Mouse (Mus musculus): Measurements from ENCODE around the gene Mettl7a2. TPM values are rescaled to one million over a fixed set of nuclear protein-coding genes. Genes with fewer than 3 reads are reported as not detected.

Gene Mettl7a2
- polyA plus RNA-seq, 1 experiment from 2014 or later: not detected

- H3K27me3 ChIP-seq (ENCODE audit: low read depth, poor library complexity, severe bottlenecking): no peaks in the 10 kb centered on the region
- H3K36me3 ChIP-seq: peaks cover 60% of the 10 kb centered on the region
- no peaks in the 10 kb centered on the region for H3K9me3 ChIP-seq (replicated peaks)
- no peak overlapping the region for H3K27ac ChIP-seq (replicated peaks)
- no peak for DNase-seq (ENCODE audit: low spot score)
- H3K4me3 ChIP-seq: no peak overlapping the region
- H3K4me1 ChIP-seq: no peaks in the 10 kb centered on the region
- 61% methylated on average over 14 of the region's 14 CpGs for WGBS
Observed at GRCm38 (mm10) chr15:100410918-100411672, 58.1 kb downstream of the Mettl7a2 start.

Other genes with a start within 250 kb of the Mettl7a2 start
- 33.6 and 33.7 TPM in 2 replicates for gene Atf1, start 125.4 kb upstream of the Mettl7a2 start, polyA plus RNA-seq (2016; fragmentation: Nextera tagmentation; extraction: Ambion mirVana)
- gene Tmprss12, start 72.4 kb upstream of the Mettl7a2 start, polyA plus RNA-seq (2016; fragmentation: Nextera tagmentation; extraction: Ambion mirVana): not detected in 2 replicates
- 4.9 and 5.8 TPM in 2 replicates for gene Mettl7a1, start 49.1 kb upstream of the Mettl7a2 start, polyA plus RNA-seq (2016; fragmentation: Nextera tagmentation; extraction: Ambion mirVana)
- not detected in 2 replicates for gene Mettl7a3, start 18.3 kb upstream of the Mettl7a2 start, polyA plus RNA-seq (2016; fragmentation: Nextera tagmentation; extraction: Ambion mirVana)
- gene Methig1, start 51 bp upstream of the Mettl7a2 start, polyA plus RNA-seq (2016; fragmentation: Nextera tagmentation; extraction: Ambion mirVana): not detected in 2 replicates
- not detected in 2 replicates for gene Higd1c, start 11.3 kb downstream of the Mettl7a2 start, polyA plus RNA-seq (2016; fragmentation: Nextera tagmentation; extraction: Ambion mirVana)
- 0.04 TPM in 1 of 2 replicates, not detected in the other for gene Gm5475, start 68.9 kb downstream of the Mettl7a2 start, polyA plus RNA-seq (2016; fragmentation: Nextera tagmentation; extraction: Ambion mirVana)
- gene Slc11a2, start 71.9 kb downstream of the Mettl7a2 start, polyA plus RNA-seq (2016; fragmentation: Nextera tagmentation; extraction: Ambion mirVana): 26.3 and 26.7 TPM in 2 replicates
- 44.1 and 47.3 TPM in 2 replicates for gene Letmd1, start 115.8 kb downstream of the Mettl7a2 start, polyA plus RNA-seq (2016; fragmentation: Nextera tagmentation; extraction: Ambion mirVana)
- 16.7 and 22.0 TPM in 2 replicates for gene Csrnp2, start 142.3 kb downstream of the Mettl7a2 start, polyA plus RNA-seq (2016; fragmentation: Nextera tagmentation; extraction: Ambion mirVana)
- gene Tfcp2, start 198.8 kb downstream of the Mettl7a2 start, polyA plus RNA-seq (2016; fragmentation: Nextera tagmentation; extraction: Ambion mirVana): 34.5 and 39.5 TPM in 2 replicates
- 4.7 and 10.0 TPM in 2 replicates for gene Pou6f1, start 246.8 kb downstream of the Mettl7a2 start, polyA plus RNA-seq (2016; fragmentation: Nextera tagmentation; extraction: Ambion mirVana)